Mouse (Mus musculus): ENCODE measurements around the gene Osbpl2. TPM values are rescaled to one million over a fixed set of nuclear protein-coding genes. Genes with fewer than 3 reads are reported as not detected.

Gene Osbpl2
- total and polyA plus RNA-seq, 3 experiments, result 13.3 to 25.5 TPM; not detected in 1

DNA sequence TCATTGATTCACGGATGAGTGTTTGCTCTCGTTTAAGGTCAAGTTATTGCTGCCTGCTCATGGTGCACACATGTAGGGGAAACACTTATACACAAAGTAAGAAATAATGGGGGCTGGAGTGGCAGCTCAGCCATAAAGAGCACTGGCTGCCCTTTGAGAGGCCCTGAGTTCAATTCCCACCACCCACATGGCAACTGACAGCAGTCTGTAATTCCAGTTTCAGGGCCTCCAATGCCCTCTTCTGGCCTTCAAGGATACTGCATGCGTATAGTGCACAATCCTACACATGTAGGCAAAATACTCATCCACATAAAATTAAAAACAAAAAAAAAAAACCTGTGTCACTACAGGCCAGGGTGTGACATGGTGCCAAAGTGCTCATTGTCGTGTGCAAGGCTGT is 31.6 kb upstream of the Osbpl2 start:
- Histone ChIP-seq H3K79me2 (ENCODE audit: control insufficient read depth, insufficient read depth, low read length, poor library complexity) (no peaks in the 10 kb centered on the region), H3K9ac (ENCODE audit: control insufficient read depth, low read depth, low read length, poor library complexity, severe bottlenecking) (no peak overlapping the region), H3K36me3 (ENCODE audit: control insufficient read depth in 1 of 2, insufficient read depth in 2 of 2, low read length in 2 of 2) (no peaks in the 10 kb centered on the region), H3K4me1 (ENCODE audit: control insufficient read depth in 1 of 2, insufficient read depth in 2 of 2, low read length in 2 of 2) (no peaks in the 10 kb centered on the region), H3K27me3 (ENCODE audit: control insufficient read depth in 1 of 2, insufficient read depth in 2 of 2, low read length in 2 of 2) (no peaks in the 10 kb centered on the region), H3K4me3 (ENCODE audit: control insufficient read depth in 1 of 2, insufficient read depth in 1 of 2, low read depth in 2 of 2, low read length in 2 of 2) (no peak overlapping the region), H3K27ac (ENCODE audit: control insufficient read depth, low read depth, low read length) (no peak overlapping the region), H3K9me3 (replicated peaks; ENCODE audit: insufficient read depth, low read length) (no peaks in the 10 kb centered on the region)
- peak; percentile 42 for DNase-seq (ENCODE audit: low read depth, low spot score)
- TF ChIP-seq GABPA (IDR thresholded peaks at IDR 0.05; ENCODE audit: low read depth, low read length), result no peak
- TF ChIP-seq ZNF384 (IDR thresholded peaks at IDR 0.05; ENCODE audit: low read depth, low read length), result no peak
- no peak for TF ChIP-seq USF2 (IDR thresholded peaks at IDR 0.05; ENCODE audit: borderline replicate concordance in 1 of 2, insufficient read depth in 1 of 2, low read depth in 1 of 2, low read length in 2 of 2)
- TF ChIP-seq RCOR1 (IDR thresholded peaks at IDR 0.05; ENCODE audit: low read depth, low read length), result no peak
- TF ChIP-seq MYB (IDR thresholded peaks at IDR 0.05; ENCODE audit: low read depth, low read length), result no peak
- TF ChIP-seq ZC3H11A (IDR thresholded peaks at IDR 0.05; ENCODE audit: low read depth, low read length), result 0 out of 2 replicates have a peak, but pooled peaks have one; percentile 16
- no peak for TF ChIP-seq POLR2A (IDR thresholded peaks at IDR 0.05; ENCODE audit: control insufficient read depth in 1 of 2, insufficient read depth in 1 of 2, low read depth in 1 of 2, low read length in 2 of 2, poor library complexity in 1 of 2)
- no peak for TF ChIP-seq CHD1 (IDR thresholded peaks at IDR 0.05; ENCODE audit: low read depth, low read length)
- TF ChIP-seq SMC3 (IDR thresholded peaks at IDR 0.05; ENCODE audit: low read depth, low read length), result peak; percentile 43
- no peak for TF ChIP-seq POLR2AphosphoS2 (IDR thresholded peaks at IDR 0.05; ENCODE audit: low read length)
- TF ChIP-seq RAD21 (IDR thresholded peaks at IDR 0.05; ENCODE audit: low read depth, low read length), result peak; percentile 45
- TF ChIP-seq TBP (IDR thresholded peaks at IDR 0.05; ENCODE audit: low read depth, low read length), result no peak
- no peak for TF ChIP-seq TCF12 (IDR thresholded peaks at IDR 0.05; ENCODE audit: low read depth, low read length)
- no peak for TF ChIP-seq E2F4 (IDR thresholded peaks at IDR 0.05; ENCODE audit: borderline replicate concordance, low read depth, low read length)
- no peak for TF ChIP-seq MAFK (IDR thresholded peaks at IDR 0.05; ENCODE audit: borderline replicate concordance, low read depth, low read length)
- TF ChIP-seq ELF1 (IDR thresholded peaks at IDR 0.05; ENCODE audit: low read depth, low read length), result no peak
- TF ChIP-seq EP300 (IDR thresholded peaks at IDR 0.05; ENCODE audit: low read depth in 1 of 2, low read length in 2 of 2), result no peak
- no peak for TF ChIP-seq NRF1 (IDR thresholded peaks at IDR 0.05; ENCODE audit: insufficient read depth, low read depth, low read length, poor library complexity, severe bottlenecking)
- TF ChIP-seq ZKSCAN1 (IDR thresholded peaks at IDR 0.05; ENCODE audit: low read depth, low read length), result no peak
- TF ChIP-seq MAZ (IDR thresholded peaks at IDR 0.05; ENCODE audit: low read depth, low read length), result no peak
- no peak for TF ChIP-seq CHD2 (IDR thresholded peaks at IDR 0.05; ENCODE audit: low read length)
- TF ChIP-seq KAT2A (conservative IDR thresholded peaks at IDR 0.05; ENCODE audit: low read depth, low read length), result no peak
- TF ChIP-seq GATA1 (IDR thresholded peaks at IDR 0.05; ENCODE audit: low read depth, low read length), result no peak
- no peak for TF ChIP-seq MAX (IDR thresholded peaks at IDR 0.05; ENCODE audit: low read length)
- no peak for TF ChIP-seq BHLHE40 (IDR thresholded peaks at IDR 0.05; ENCODE audit: borderline replicate concordance, low read depth, low read length)
- no peak for TF ChIP-seq HCFC1 (IDR thresholded peaks at IDR 0.05; ENCODE audit: low read depth, low read length)
- peak; percentile 38 to 52 (median 51) for TF ChIP-seq CTCF (IDR thresholded peaks at IDR 0.05 in 2 of 3, conservative IDR thresholded peaks at IDR 0.05 in 1 of 3; ENCODE audit: control insufficient read depth in 1 of 3, insufficient read depth in 1 of 3, low read depth in 2 of 3, low read length in 3 of 3, poor library complexity in 1 of 3, severe bottlenecking in 1 of 3)
- TF ChIP-seq UBTF (IDR thresholded peaks at IDR 0.05; ENCODE audit: borderline replicate concordance, insufficient read depth, low read depth, low read length), result no peak
- TF ChIP-seq MEF2A (IDR thresholded peaks at IDR 0.05; ENCODE audit: extremely low read depth, insufficient replicate concordance, low read depth, low read length, poor library complexity, severe bottlenecking), result no peak

All from MEL (cell line).